ENCODE assay signal across 8 mouse cellular contexts in genomic region chr2:172848193-172848592, GRCm38 (mm10).
DNase-seq lines count a peak whose midpoint lies in the region; ATAC-seq and TF ChIP-seq lines count a peak whose summit lies in the region.

No protein-coding gene starts in this region.

- no peak overlapping the region for H3K9ac ChIP-seq in hindbrain, postnatal 0 days (replicated peaks; ENCODE audit: low read length)
- H3K9ac ChIP-seq in hindbrain, embryonic 14.5 days: no peak overlapping the region

- ATAC-seq in hindbrain, postnatal 0 days: no peak
- ATAC-seq in hindbrain, embryonic 14.5 days (ENCODE audit: low FRiP score): no peak

- WGBS in hindbrain, postnatal 0 days: 54% methylated on average over 6 of the region's 6 CpGs
- 64% methylated on average over 6 of the region's 6 CpGs for WGBS in hindbrain, embryonic 14.5 days

- H3K4me1 ChIP-seq in hindbrain, postnatal 0 days (ENCODE audit: insufficient read depth, low read length): no peaks in the 10 kb centered on the region
- H3K4me1 ChIP-seq in hindbrain, embryonic 14.5 days (replicated peaks; ENCODE audit: control insufficient read depth, insufficient read depth, low read length): no peaks in the 10 kb centered on the region

- peak; percentile 66 for TF ChIP-seq CTCF in hindbrain, postnatal 0 days (IDR thresholded peaks at IDR 0.05; ENCODE audit: low read depth)

- H3K4me2 ChIP-seq in hindbrain, postnatal 0 days (ENCODE audit: low read depth, low read length): no peak overlapping the region
- H3K4me2 ChIP-seq in hindbrain, embryonic 14.5 days (replicated peaks): no peak overlapping the region

- H3K27me3 ChIP-seq in hindbrain, postnatal 0 days (ENCODE audit: insufficient read depth, low read length): no peaks in the 10 kb centered on the region
- H3K27me3 ChIP-seq in hindbrain, embryonic 14.5 days (ENCODE audit: control insufficient read depth, insufficient read depth, low read length): no peaks in the 10 kb centered on the region

- H3K9me3 ChIP-seq in hindbrain, postnatal 0 days (ENCODE audit: low read length): no peaks in the 10 kb centered on the region
- no peaks in the 10 kb centered on the region for H3K9me3 ChIP-seq in hindbrain, embryonic 14.5 days (ENCODE audit: control insufficient read depth, low read length)

- H3K4me3 ChIP-seq in hindbrain, postnatal 0 days (ENCODE audit: low read length): no peak overlapping the region
- H3K4me3 ChIP-seq in hindbrain, embryonic 14.5 days (replicated peaks; ENCODE audit: low read length): no peak overlapping the region

- H3K36me3 ChIP-seq in hindbrain, postnatal 0 days (ENCODE audit: insufficient read depth, low read length): no peaks in the 10 kb centered on the region
- H3K36me3 ChIP-seq in hindbrain, embryonic 14.5 days (replicated peaks; ENCODE audit: control insufficient read depth, insufficient read depth): no peaks in the 10 kb centered on the region

- H3K27ac ChIP-seq in hindbrain, postnatal 0 days: no peak overlapping the region
- H3K27ac ChIP-seq in hindbrain, embryonic 14.5 days: no peak overlapping the region

- DNase-seq in hindbrain, postnatal 0 days (ENCODE audit: low spot score): no peak
- no peak for DNase-seq in hindbrain, embryonic 14.5 days (ENCODE audit: low spot score)
- DNase-seq in 3T3-L1 (ENCODE audit: low read depth, low spot score): peak; percentile 12
- DNase-seq in ZHBTc4 (ENCODE audit: low read depth, low spot score): peak; percentile 77
- DNase-seq in kidney, postnatal 4 days: peak; percentile 52 to 57
- no peak for DNase-seq in cerebellum, adult 11-12 months
- DNase-seq in cerebellum, adult 11 months: no peak
- no peak for DNase-seq in cerebellum, postnatal 10 days

Comparison
In these comparisons a context has a peak if more than half of its experiments do, and no peak if none do; other contexts are left out.
1. DNase-seq: peak in 3T3-L1 (single experiment), ZHBTc4 (single experiment) and kidney, postnatal 4 days (2 of 2); none in hindbrain, postnatal 0 days (single experiment), hindbrain, embryonic 14.5 days (single experiment), cerebellum, adult 11-12 months (single experiment), cerebellum, adult 11 months (single experiment) and cerebellum, postnatal 10 days (0 of 2).